Mouse (Mus musculus): Measurements from ENCODE around the gene Togaram2. TPM values are rescaled to one million over a fixed set of nuclear protein-coding genes. Genes with fewer than 3 reads are reported as not detected.
"Not testable (repeated sequence)": the region's sequence is repeated elsewhere in the genome, so short reads cannot be mapped to it uniquely, and the experiment has no call there.

The Togaram2 gene
- polyA plus RNA-seq (2016; fragmentation: Nextera tagmentation; extraction: Ambion mirVana) = not detected in 2 replicates

DNA sequence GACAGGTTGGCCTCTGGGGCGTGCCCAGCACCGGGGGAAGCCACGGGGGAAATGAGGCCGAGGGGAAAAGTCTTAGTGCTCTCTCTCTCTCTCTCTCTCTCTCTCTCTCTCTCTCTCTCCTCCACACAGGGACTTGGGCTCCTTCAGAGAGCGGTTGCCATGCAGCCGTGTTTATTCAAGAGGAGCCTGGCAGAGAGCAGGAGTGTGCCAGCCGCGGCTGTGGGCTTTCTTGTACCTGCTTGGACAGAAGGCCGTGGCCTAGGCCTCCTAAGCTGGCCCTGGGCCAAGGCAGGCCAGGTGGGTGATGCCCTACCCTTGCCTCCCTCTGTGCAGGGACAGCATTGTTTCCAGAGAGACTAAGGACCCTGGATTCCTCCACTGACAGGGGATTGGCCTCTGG, at the start of gene Togaram2:
Gene Togaram2 (plus strand): TSS at position 170 of the 400 bp plus-strand sequence.
- Histone ChIP-seq H3K9ac (no peak within 1 kb of the TSS), H3K27ac (no peak within 1 kb of the TSS), H3K27me3 (no peaks in the 10 kb centered on the region), H3K4me2 (replicated peaks) (no peak within 1 kb of the TSS), H3K36me3 (no peaks in the 10 kb centered on the region), H3K9me3 (no peaks in the 10 kb centered on the region), H3K4me3 (no peak within 1 kb of the TSS), H3K4me1 (no peaks in the 10 kb centered on the region)
- WGBS = 66% methylated on average over 9 of the region's 9 CpGs
- ATAC-seq (ENCODE audit: insufficient number of reproducible peaks, insufficient read depth, low FRiP score, low TSS enrichment) = no peak

DNA sequence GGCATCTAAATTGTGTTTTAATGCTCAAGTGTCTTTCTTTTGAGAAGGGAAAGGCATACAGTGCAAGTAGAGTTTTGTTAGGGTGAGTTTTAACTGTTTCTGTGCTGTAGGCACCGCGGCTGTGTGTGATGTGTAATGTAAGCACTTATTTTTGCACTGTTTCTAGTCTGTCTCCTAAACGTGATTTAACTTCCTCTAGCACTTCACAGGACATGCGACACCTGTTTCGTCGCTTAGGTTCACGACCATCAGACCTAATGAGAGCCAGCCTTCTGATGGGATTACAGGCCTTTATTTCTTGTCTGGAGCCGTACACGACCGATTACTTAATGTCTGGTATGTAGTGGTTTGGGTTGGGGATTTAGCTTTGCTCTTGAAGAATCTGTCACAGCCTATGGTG, 41.3 kb upstream of the Togaram2 start:
- ATAC-seq (ENCODE audit: insufficient number of reproducible peaks, insufficient read depth, low FRiP score, low TSS enrichment) = no peak
- Histone ChIP-seq H3K36me3 (peaks cover 81% of the 10 kb centered on the region), H3K9ac (no peak overlapping the region), H3K4me2 (replicated peaks) (no peak overlapping the region), H3K27me3 (no peaks in the 10 kb centered on the region), H3K9me3 (no peaks in the 10 kb centered on the region), H3K4me3 (no peak overlapping the region), H3K27ac (no peak overlapping the region), H3K4me1 (no peaks in the 10 kb centered on the region)
- WGBS = 73% methylated on average over 10 of the region's 10 CpGs

DNA sequence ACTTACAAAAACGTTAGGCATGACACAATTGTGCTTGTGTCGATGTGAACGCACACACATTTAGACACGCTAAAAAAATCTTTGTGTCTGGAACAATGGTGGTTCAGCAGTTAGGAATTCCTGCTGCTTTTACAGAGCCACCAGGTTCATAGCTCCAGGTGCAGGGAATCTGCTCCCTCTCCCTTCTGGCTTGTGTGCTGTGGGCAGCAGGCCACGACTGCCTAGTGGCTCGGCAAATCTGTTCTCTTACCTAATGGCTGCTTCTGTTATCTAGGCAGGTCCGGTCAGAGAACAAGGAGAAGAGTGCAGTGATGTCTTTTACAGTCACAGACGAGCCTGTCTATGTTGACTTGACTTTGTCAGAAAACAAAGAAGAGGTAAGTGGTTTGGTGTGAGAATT, 39.7 kb upstream of the Togaram2 start:
- Histone ChIP-seq H3K4me2 (replicated peaks) (no peak overlapping the region), H3K4me1 (no peaks in the 10 kb centered on the region), H3K27ac (no peak overlapping the region), H3K9ac (no peak overlapping the region), H3K27me3 (no peaks in the 10 kb centered on the region), H3K36me3 (peaks cover 81% of the 10 kb centered on the region), H3K9me3 (no peaks in the 10 kb centered on the region), H3K4me3 (no peak overlapping the region)
- no peak for ATAC-seq (ENCODE audit: insufficient number of reproducible peaks, insufficient read depth, low FRiP score, low TSS enrichment)
- WGBS = 90% methylated on average over 8 of the region's 8 CpGs

DNA sequence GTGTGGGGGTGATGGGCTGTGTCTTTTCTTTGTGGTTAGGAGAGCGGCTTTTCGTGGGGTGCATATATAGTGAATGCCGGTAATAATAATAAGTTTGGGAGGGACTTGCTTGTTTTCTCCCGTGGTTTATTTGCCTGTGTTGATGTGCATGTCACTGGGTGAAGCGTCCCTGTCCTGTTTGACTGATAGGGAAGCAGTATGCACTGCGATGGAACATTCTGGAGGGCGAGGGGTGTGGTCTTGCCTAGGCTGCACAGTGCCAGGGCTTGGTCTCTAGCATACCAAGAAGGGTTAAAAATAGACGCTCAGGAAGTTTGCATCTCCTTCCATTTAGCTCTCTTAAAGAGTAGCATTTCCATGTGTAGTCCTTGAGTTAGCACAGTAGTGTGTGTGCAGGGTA, 36.3 kb upstream of the Togaram2 start:
- no peak overlapping the region for H3K4me2 ChIP-seq (replicated peaks)
- 93% methylated on average over 8 of the region's 8 CpGs for WGBS
- no peak overlapping the region for H3K27ac ChIP-seq
- no peak overlapping the region for H3K4me3 ChIP-seq
- H3K36me3 ChIP-seq = peaks cover 87% of the 10 kb centered on the region
- H3K9me3 ChIP-seq = no peaks in the 10 kb centered on the region
- H3K4me1 ChIP-seq = no peaks in the 10 kb centered on the region
- H3K27me3 ChIP-seq = no peaks in the 10 kb centered on the region
- H3K9ac ChIP-seq = no peak overlapping the region
- no peak for ATAC-seq (ENCODE audit: insufficient number of reproducible peaks, insufficient read depth, low FRiP score, low TSS enrichment)

DNA sequence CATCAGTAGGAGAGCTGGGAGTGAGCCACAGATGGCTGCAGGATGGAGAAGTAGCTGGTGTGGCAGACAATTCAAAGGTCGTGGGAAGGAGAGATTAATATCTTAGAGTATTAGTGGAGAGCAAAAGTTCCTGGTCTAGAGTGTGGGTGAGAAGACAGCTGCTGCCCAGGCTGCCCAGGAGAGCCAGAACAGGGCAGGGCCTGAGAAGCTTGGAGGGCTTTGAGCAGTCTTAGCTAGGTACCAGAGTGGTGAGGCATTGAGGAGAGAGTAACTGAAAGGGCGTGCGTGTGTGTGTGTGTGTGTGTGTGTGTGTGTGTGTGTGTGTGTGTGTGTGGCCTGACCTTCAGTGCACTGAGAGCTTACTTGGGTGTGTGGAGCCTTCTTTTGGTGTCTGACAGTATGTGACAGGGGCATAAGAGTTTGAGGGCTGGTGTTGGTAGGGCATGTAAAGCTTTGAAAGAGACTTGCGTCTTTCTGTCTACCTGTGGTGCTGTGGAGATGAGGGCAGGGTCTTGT, 35.3 kb upstream of the Togaram2 start:
- no peak overlapping the region for H3K9ac ChIP-seq
- H3K4me1 ChIP-seq = no peaks in the 10 kb centered on the region
- no peaks in the 10 kb centered on the region for H3K9me3 ChIP-seq
- no peak overlapping the region for H3K27ac ChIP-seq
- peaks cover 90% of the 10 kb centered on the region for H3K36me3 ChIP-seq
- no peak for ATAC-seq (ENCODE audit: insufficient number of reproducible peaks, insufficient read depth, low FRiP score, low TSS enrichment)
- 90% methylated on average over 4 of the region's 4 CpGs for WGBS
- no peak overlapping the region for H3K4me2 ChIP-seq (replicated peaks)
- H3K27me3 ChIP-seq = no peaks in the 10 kb centered on the region
- no peak overlapping the region for H3K4me3 ChIP-seq

DNA sequence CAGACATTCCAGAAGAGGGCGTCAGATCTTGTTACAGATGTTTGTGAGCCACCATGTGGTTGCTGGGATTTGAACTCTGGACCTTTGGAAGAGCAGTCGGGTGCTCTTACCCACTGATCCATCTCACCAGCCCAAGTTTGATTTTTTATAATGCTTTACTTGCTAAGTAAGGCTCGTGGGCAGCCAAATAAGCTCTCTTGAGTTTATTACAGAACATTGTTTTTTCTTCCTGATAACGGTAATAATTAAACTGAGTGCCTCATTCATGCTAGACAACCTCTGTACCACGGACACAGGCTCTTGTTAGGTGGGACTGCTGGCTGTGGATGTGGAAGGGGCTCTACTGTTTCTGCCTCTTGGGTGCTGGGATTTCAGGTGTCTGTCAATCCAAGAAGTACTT, 34.0 kb upstream of the Togaram2 start:
- ATAC-seq (ENCODE audit: insufficient number of reproducible peaks, insufficient read depth, low FRiP score, low TSS enrichment); H3K4me3 ChIP-seq; H3K9me3 ChIP-seq; H3K4me1 ChIP-seq; H3K27ac ChIP-seq; H3K9ac ChIP-seq; H3K4me2 ChIP-seq (replicated peaks); H3K27me3 ChIP-seq: not testable (repeated sequence)
- peaks cover 83% of the 10 kb centered on the region for H3K36me3 ChIP-seq
- 82% methylated on average over 5 of the region's 5 CpGs for WGBS

DNA sequence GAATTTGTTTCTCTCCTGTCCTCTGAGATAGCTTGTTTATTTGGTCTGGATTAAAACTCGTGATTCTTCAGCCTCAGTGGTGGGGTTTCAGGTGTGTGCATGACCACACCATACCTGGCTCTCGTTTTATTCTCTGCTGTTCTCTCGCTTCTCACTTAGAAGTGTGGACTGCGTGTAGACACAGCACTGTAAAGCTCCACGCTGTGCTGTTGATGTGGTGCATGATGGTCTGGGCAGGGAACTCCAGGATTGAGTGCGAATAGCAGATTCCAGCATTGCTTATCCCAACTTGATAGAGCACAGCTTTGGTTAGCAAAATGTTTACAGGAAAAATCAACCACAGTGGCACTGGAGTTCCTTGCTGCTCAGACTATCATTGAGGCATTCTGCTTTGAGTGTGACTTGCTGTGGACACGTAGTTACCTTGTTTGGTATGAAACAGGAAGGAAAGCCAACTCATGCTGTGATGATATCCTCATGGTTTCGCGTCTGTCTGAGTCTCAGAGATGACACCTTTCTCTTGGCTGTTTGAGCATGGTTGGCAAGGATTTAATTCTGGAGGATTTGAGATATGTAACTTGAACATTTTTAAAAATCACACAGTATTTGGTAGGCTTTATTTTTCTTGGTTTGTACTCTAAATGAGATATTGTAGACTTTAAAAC, 32.5 kb upstream of the Togaram2 start:
- no peak for ATAC-seq (ENCODE audit: insufficient number of reproducible peaks, insufficient read depth, low FRiP score, low TSS enrichment)
- H3K9me3 ChIP-seq = no peaks in the 10 kb centered on the region
- H3K4me1 ChIP-seq = no peaks in the 10 kb centered on the region
- no peak overlapping the region for H3K27ac ChIP-seq
- H3K36me3 ChIP-seq = peaks cover 73% of the 10 kb centered on the region
- no peak overlapping the region for H3K9ac ChIP-seq
- no peaks in the 10 kb centered on the region for H3K27me3 ChIP-seq
- WGBS = 90% methylated on average over 9 of the region's 9 CpGs
- no peak overlapping the region for H3K4me2 ChIP-seq (replicated peaks)
- H3K4me3 ChIP-seq = no peak overlapping the region

DNA sequence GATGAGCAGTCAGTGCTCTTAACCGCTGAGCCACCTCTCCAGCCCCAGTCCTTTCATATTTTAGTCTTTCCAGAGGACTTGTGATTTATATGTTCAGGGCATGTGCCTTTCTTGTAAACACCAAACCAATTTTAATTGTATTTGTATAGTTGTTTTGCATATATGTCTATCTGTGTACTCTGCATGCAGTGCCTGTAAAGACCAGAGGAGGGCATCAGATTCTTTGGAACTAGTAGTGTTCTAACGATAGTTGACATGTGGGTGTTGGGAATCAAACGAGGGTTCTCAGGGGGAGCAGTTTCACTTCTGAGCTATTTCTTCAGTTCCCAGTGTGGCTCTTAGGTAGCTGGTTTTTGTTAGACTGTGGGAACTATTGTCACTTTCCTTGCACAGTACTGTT, 30.9 kb upstream of the Togaram2 start:
- no peak for ATAC-seq (ENCODE audit: insufficient number of reproducible peaks, insufficient read depth, low FRiP score, low TSS enrichment)
- Histone ChIP-seq H3K27me3 (no peaks in the 10 kb centered on the region), H3K36me3 (peaks cover 69% of the 10 kb centered on the region), H3K4me3 (no peak overlapping the region), H3K9me3 (no peaks in the 10 kb centered on the region), H3K27ac (no peak overlapping the region), H3K4me1 (no peaks in the 10 kb centered on the region), H3K4me2 (replicated peaks) (no peak overlapping the region), H3K9ac (no peak overlapping the region)
- 92% methylated on average over 3 of the region's 3 CpGs for WGBS

DNA sequence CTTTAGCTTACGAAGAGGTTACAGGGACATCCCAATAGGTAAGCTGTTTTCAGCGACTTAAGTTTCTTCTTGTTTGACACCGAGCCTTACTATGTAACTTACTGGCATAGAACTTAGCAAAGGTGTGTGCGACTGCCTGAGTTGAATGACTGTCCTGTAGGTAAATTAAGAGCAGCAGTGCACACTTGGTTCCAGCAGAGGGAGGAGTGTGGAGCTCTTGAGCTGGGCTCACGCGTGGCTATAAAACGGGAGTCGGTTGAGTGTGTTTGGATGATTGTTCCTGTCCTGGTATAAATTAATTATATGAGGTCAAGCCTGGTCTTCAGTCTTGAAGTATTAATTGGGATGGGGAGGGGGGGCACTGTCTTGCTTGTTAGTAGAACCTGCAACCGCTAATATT, 23.1 kb upstream of the Togaram2 start:
- no peaks in the 10 kb centered on the region for H3K27me3 ChIP-seq
- no peak for ATAC-seq (ENCODE audit: insufficient number of reproducible peaks, insufficient read depth, low FRiP score, low TSS enrichment)
- no peaks in the 10 kb centered on the region for H3K9me3 ChIP-seq
- H3K4me3 ChIP-seq = no peak overlapping the region
- no peak overlapping the region for H3K27ac ChIP-seq
- H3K36me3 ChIP-seq = peaks cover 72% of the 10 kb centered on the region
- H3K4me1 ChIP-seq = no peaks in the 10 kb centered on the region
- 90% methylated on average over 9 of the region's 9 CpGs for WGBS
- H3K4me2 ChIP-seq (replicated peaks) = no peak overlapping the region
- no peak overlapping the region for H3K9ac ChIP-seq

DNA sequence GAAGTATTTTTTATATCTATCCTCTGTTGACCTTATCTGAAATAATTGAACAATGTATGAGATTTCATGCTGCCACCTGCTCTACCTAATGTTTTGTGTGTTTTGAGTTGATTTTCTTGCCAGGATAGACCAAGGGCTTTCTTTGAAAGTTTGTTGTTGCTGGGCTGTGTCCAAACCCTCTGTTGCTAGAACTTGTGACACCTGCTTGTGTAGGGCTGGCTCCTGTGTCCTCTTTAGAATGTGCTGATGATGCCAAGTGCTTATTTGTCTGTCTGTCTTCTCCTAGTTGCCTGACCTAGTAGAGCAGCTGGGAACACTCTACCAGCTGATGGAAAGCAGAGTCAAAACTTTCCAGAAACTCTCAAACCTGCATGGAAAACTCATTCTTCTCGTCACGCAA, 20.6 kb upstream of the Togaram2 start:
- Histone ChIP-seq H3K27me3 (no peaks in the 10 kb centered on the region), H3K9ac (no peak overlapping the region), H3K4me1 (no peaks in the 10 kb centered on the region), H3K36me3 (peaks cover 71% of the 10 kb centered on the region), H3K9me3 (no peaks in the 10 kb centered on the region), H3K4me3 (no peak overlapping the region), H3K27ac (no peak overlapping the region), H3K4me2 (replicated peaks) (no peak overlapping the region)
- no peak for ATAC-seq (ENCODE audit: insufficient number of reproducible peaks, insufficient read depth, low FRiP score, low TSS enrichment)
- 86% methylated on average over 2 of the region's 2 CpGs for WGBS

DNA sequence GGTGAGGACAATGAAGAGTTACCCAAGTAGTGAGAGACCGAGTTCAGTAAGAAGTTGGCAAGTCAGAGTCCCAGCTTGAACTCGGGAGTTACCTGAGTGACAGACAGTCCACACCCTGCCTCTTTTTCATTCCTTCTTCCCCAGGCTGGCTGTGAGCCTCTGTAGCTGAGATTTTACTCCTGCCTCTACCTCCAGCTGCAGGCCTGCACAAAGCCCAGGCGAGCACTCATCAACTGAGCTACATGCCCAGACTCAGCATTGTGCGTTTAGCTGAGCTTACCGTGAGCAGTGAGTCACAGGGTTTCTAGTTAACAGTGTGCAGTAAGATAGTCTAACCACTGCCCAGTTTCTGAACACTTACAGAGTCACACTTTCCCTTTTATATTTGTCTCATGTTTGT, 20.1 kb upstream of the Togaram2 start:
- peaks cover 74% of the 10 kb centered on the region for H3K36me3 ChIP-seq
- WGBS = 83% methylated on average over 5 of the region's 5 CpGs

DNA sequence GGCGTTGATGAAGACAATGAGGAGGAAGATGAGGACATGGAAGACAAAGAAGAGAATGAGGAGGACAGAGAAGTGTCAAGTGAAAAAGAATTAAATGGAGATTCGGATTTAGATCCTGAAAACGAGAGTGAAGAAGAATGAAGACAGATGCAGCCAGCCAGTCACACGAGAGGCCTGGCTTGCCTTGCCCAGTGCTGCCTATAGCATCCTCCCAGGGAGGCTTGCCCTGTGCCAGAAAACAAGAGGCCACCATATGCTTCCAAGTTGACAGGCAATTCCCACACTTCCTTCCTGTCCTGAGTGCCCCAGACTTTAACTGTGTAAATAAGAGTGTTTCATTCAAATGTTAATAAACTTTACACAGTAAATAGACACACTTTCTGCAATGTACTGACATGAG, 15.5 kb upstream of the Togaram2 start:
- no peak for ATAC-seq (ENCODE audit: insufficient number of reproducible peaks, insufficient read depth, low FRiP score, low TSS enrichment)

More for the DNA sequence above, 20.1 kb upstream of the Togaram2 start:
- Histone ChIP-seq H3K4me2 (replicated peaks) (no peak overlapping the region), H3K27me3 (no peaks in the 10 kb centered on the region), H3K9me3 (no peaks in the 10 kb centered on the region), H3K9ac (no peak overlapping the region), H3K4me1 (no peaks in the 10 kb centered on the region), H3K27ac (no peak overlapping the region), H3K4me3 (no peak overlapping the region)
- no peak for ATAC-seq (ENCODE audit: insufficient number of reproducible peaks, insufficient read depth, low FRiP score, low TSS enrichment)

More for the DNA sequence above, 15.5 kb upstream of the Togaram2 start:
- H3K4me2 ChIP-seq (replicated peaks) = no peak overlapping the region
- H3K27me3 ChIP-seq = no peaks in the 10 kb centered on the region
- H3K9ac ChIP-seq = no peak overlapping the region
- no peak overlapping the region for H3K27ac ChIP-seq
- WGBS = 88% methylated on average over 4 of the region's 4 CpGs
- H3K9me3 ChIP-seq = no peaks in the 10 kb centered on the region
- peaks cover 42% of the 10 kb centered on the region for H3K36me3 ChIP-seq
- no peak overlapping the region for H3K4me3 ChIP-seq
- H3K4me1 ChIP-seq = no peaks in the 10 kb centered on the region; the same call in 1 of the 2 replicates
